Mouse (Mus musculus) kidney, embryonic 15.5 days (tissue): ENCODE results near the gene Gm13089. TPM values are rescaled to one million over a fixed set of nuclear protein-coding genes. Genes with fewer than 3 reads are reported as not detected.
"Not testable (repeated sequence)": the region's sequence is repeated elsewhere in the genome, so short reads cannot be mapped to it uniquely, and the experiment has no call there.

Experiments used
- ATAC-seq: fragments of 200-750 bp; cut with Nextera tagmentation; replicated peaks from 2 replicates; pipeline ENCODE4 v1.8.0; 2017; ENCODE audit warnings: moderate TSS enrichment; ENCODE audit not compliant: low FRiP score
- H3K27ac ChIP-seq: fragments of 300-500 bp; sonication (generic); 2 replicates; pipeline ENCODE4 v1.5.1; 2015; ENCODE audit warnings: mild to moderate bottlenecking, inconsistent platforms
- H3K27me3 ChIP-seq: fragments of 300-500 bp; sonication (generic); 2 replicates; pipeline ENCODE4 v1.6.1; 2015; ENCODE audit warnings: inconsistent platforms
- H3K36me3 ChIP-seq: fragments of 300-500 bp; sonication (generic); 2 replicates; pipeline ENCODE4 v1.6.1; 2015; ENCODE audit warnings: inconsistent platforms
- H3K4me1 ChIP-seq: fragments of 300-500 bp; sonication (generic); 2 replicates; pipeline ENCODE4 v1.6.1; 2015; ENCODE audit warnings: inconsistent platforms
- H3K4me2 ChIP-seq: fragments of 300-500 bp; sonication (generic); 2 replicates; pipeline ENCODE4 v1.6.1; 2015; ENCODE audit warnings: moderate library complexity, mild to moderate bottlenecking, inconsistent platforms
- H3K4me3 ChIP-seq: fragments of 300-500 bp; sonication (generic); replicated peaks from 2 replicates; pipeline ENCODE4 v1.5.1; 2015; ENCODE audit warnings: mild to moderate bottlenecking, inconsistent platforms
- H3K9ac ChIP-seq: fragments of 300-500 bp; sonication (generic); 2 replicates; pipeline ENCODE4 v1.6.1; 2015; ENCODE audit warnings: mild to moderate bottlenecking, inconsistent platforms
- H3K9me3 ChIP-seq: fragments of 300-500 bp; sonication (generic); replicated peaks from 2 replicates; pipeline ENCODE4 v1.6.1; 2016; ENCODE audit warnings: inconsistent platforms
- WGBS: fragments of 180-500 bp; shearing (Covaris S2); methylation state at CpG from one replicate; pipeline ENCODE4 v1.1.7; 2015; ENCODE audit warnings: mixed read lengths; 5-methylcytosine and 5-hydroxymethylcytosine counted together
- polyA plus RNA-seq: library from polyadenylated mRNA; unstranded; fragments of >200 nt; fragmentation: Nextera tagmentation; extraction: Ambion mirVana; gene quantifications from 2 replicates; pipeline ENCODE4 v1.2.1, GENCODE M21; 2015

The Gm13089 gene
- polyA plus RNA-seq = not detected in 2 replicates

DNA sequence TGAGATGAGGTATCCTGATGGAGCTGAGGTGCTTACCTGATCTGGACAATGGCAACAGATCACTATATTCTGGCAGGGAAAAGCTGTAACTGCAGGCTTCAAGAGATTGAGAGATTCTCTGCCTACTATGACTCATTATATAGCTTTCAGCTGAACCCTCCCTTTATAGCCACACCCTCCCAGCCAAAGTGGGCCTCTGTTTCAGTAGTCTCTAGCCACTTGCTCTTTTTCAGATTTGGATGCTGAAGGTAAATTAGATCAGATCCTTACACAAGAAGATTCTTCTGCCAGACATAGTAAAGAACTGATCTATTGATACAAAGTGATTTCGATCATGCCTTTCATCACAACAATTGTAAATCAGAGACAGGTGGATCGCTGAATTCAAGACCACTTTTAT lies at the start of gene Gm13089:
Gm13089 (minus strand) TSS at position 101 of the 400 bp plus-strand sequence.
- Histone ChIP-seq H3K4me3 (no peak within 1 kb of the TSS), H3K9ac (no peak within 1 kb of the TSS), H3K27ac (no peak within 1 kb of the TSS), H3K36me3 (no peaks in the 10 kb centered on the region), H3K27me3 (no peaks in the 10 kb centered on the region), H3K4me2 (no peak within 1 kb of the TSS), H3K4me1 (no peaks in the 10 kb centered on the region), H3K9me3 (peaks cover 18% of the 10 kb centered on the region)
- 79% methylated on average over 2 of the region's 2 CpGs for WGBS
- ATAC-seq = no peak

DNA sequence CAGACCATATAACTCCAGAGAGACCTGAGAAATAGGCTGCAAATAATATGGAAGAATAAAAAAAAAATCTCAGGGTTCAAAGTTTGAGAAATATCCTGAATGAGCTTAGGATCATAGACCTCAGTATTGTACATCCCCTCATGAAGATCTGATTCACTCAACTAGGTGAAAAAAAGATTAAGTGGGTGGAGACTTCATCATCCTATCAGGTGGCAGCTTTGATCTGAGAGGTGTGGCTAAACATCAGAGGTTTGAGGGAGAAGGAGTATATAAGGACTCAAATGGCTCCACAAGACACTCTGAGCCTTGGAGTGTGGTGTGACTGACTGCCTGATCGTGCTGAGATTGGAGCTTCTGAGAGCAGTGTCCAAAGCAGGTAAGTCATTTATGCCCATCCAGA lies 16.6 kb upstream of the Gm13089 start, which contains the start of gene Gm13078:
Gm13078 (plus strand) TSS at position 301 of the 400 bp plus-strand sequence.
- no peaks in the 10 kb centered on the region for H3K27me3 ChIP-seq
- no peak for ATAC-seq
- WGBS = 84% methylated on average over 1 of the region's 1 CpGs

DNA sequence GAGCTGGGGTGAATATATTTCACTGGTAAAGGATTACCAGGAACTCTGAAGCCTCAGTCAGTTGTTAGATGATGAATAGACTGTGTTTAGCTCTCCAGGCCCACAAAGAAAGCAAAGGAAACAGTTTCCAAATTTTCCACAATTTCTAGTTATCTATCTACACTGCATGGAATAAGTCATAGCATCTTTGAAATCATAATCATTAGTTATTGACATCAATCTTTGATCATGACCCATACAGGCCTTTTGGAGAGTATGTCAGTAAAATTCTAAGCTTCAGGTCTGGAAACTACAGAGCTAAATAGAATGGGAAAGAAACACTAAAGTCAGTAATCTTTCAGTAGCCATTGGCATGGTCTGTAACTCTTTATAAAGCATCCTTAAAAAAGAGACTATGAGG lies 45.4 kb downstream of the Gm13089 start, which contains the start of gene Gm13088:
Gm13088 (minus strand) TSS at position 101 of the 400 bp plus-strand sequence.
- not testable (repeated sequence) for H3K9ac ChIP-seq, H3K27me3 ChIP-seq, H3K27ac ChIP-seq, H3K36me3 ChIP-seq, H3K4me3 ChIP-seq, H3K9me3 ChIP-seq, H3K4me1 ChIP-seq, ATAC-seq, H3K4me2 ChIP-seq

More for the DNA sequence above, 16.6 kb upstream of the Gm13089 start, which contains the start of gene Gm13078:
- H3K4me3 ChIP-seq = no peak within 1 kb of the TSS
- peaks cover 9% of the 10 kb centered on the region; the same call in 1 of the 2 replicates for H3K9me3 ChIP-seq
- no peak within 1 kb of the TSS for H3K27ac ChIP-seq
- no peak within 1 kb of the TSS for H3K9ac ChIP-seq
- no peak within 1 kb of the TSS for H3K4me2 ChIP-seq
- H3K36me3 ChIP-seq = no peaks in the 10 kb centered on the region
- H3K4me1 ChIP-seq = no peaks in the 10 kb centered on the region

Other genes starting within 250 kb of the Gm13089 start
- gene Gm13043, start 191.4 kb downstream of the Gm13089 start, polyA plus RNA-seq = not detected in 2 replicates
- gene Gm13040, start 166.8 kb downstream of the Gm13089 start, polyA plus RNA-seq = not detected in 2 replicates
- not detected in 2 replicates for gene BC080695, start 151.0 kb downstream of the Gm13089 start, polyA plus RNA-seq
- not detected in 2 replicates for gene Gm13057, start 151.0 kb downstream of the Gm13089 start, polyA plus RNA-seq
- gene Gm13083, start 87.7 kb downstream of the Gm13089 start, polyA plus RNA-seq = not detected in 2 replicates
- gene Gm13088, start 45.5 kb downstream of the Gm13089 start, polyA plus RNA-seq = not detected in 2 replicates
- not detected in 2 replicates for gene Gm13078, start 16.7 kb upstream of the Gm13089 start, polyA plus RNA-seq
- not detected in 2 replicates for gene Gm13023, start 86.6 kb upstream of the Gm13089 start, polyA plus RNA-seq
- gene Gm13084, start 113.4 kb upstream of the Gm13089 start, polyA plus RNA-seq = not detected in 2 replicates
- gene Gm13103, start 143.8 kb upstream of the Gm13089 start, polyA plus RNA-seq = not detected in 2 replicates
- not detected in 2 replicates for gene Pramef6, start 197.7 kb upstream of the Gm13089 start, polyA plus RNA-seq
- gene Pramef25, start 248.3 kb upstream of the Gm13089 start, polyA plus RNA-seq = not detected in 2 replicates